Mouse (Mus musculus): ENCODE measurements around the gene Pam. TPM values are rescaled to one million over a fixed set of nuclear protein-coding genes. Genes with fewer than 3 reads are reported as not detected.
"Not testable (repeated sequence)": the region's sequence is repeated elsewhere in the genome, so short reads cannot be mapped to it uniquely, and the experiment has no call there.

Pam gene
- polyA plus RNA-seq, 1 experiment from 2014 or later = 28.7 TPM

GRCm38 (mm10) chr1:97979422-97979821 lies 116.0 kb downstream of the Pam start:
- Histone ChIP-seq H3K9me3 (replicated peaks) (no peaks in the 10 kb centered on the region), H3K4me2 (replicated peaks) (no peak overlapping the region), H3K36me3 (no peaks in the 10 kb centered on the region), H3K4me1 (0 out of 2 replicates have a peak, but pooled peaks cover 4% of the 10 kb centered on the region), H3K4me3 (no peak overlapping the region), H3K27me3 (no peaks in the 10 kb centered on the region), H3K27ac (no peak overlapping the region), H3K9ac (no peak overlapping the region)
- 88% methylated on average over 1 of the region's 1 CpGs for WGBS
- no peak for ATAC-seq (ENCODE audit: low FRiP score)

- H3K4me2 ChIP-seq (replicated peaks) = peak overlapping the region; percentile 83
- H3K27ac ChIP-seq = peak overlapping the region; percentile 89; the same call in 1 of the 2 replicates
- H3K27me3 ChIP-seq = no peaks in the 10 kb centered on the region
- peak overlapping the region; percentile 24; the same call in 1 of the 2 replicates for H3K9ac ChIP-seq
- H3K9me3 ChIP-seq (replicated peaks) = no peaks in the 10 kb centered on the region
- H3K36me3 ChIP-seq = no peaks in the 10 kb centered on the region
- ATAC-seq (ENCODE audit: low FRiP score) = no peak
- 0 out of 2 replicates have a peak, but pooled peaks cover 4% of the 10 kb centered on the region for H3K4me1 ChIP-seq
- WGBS = 10% methylated on average over 7 of the region's 7 CpGs
- H3K4me3 ChIP-seq = peak overlapping the region; percentile 80
Observed at GRCm38 (mm10) chr1:97977521-97977920, 117.9 kb downstream of the Pam start.

GRCm38 (mm10) chr1:97976873-97977473 lies 118.5 kb downstream of the Pam start:
- Histone ChIP-seq H3K9me3 (replicated peaks) (no peaks in the 10 kb centered on the region), H3K4me1 (0 out of 2 replicates have a peak, but pooled peaks cover 4% of the 10 kb centered on the region), H3K4me2 (replicated peaks) (peak overlapping the region; percentile 83), H3K9ac (peak overlapping the region; percentile 77), H3K27me3 (no peaks in the 10 kb centered on the region), H3K4me3 (peak overlapping the region; percentile 80), H3K36me3 (no peaks in the 10 kb centered on the region), H3K27ac (peak overlapping the region; percentile 89)
- under 1% methylated on average over 44 of the region's 47 CpGs for WGBS
- ATAC-seq (ENCODE audit: low FRiP score) = peak; percentile 92

DNA sequence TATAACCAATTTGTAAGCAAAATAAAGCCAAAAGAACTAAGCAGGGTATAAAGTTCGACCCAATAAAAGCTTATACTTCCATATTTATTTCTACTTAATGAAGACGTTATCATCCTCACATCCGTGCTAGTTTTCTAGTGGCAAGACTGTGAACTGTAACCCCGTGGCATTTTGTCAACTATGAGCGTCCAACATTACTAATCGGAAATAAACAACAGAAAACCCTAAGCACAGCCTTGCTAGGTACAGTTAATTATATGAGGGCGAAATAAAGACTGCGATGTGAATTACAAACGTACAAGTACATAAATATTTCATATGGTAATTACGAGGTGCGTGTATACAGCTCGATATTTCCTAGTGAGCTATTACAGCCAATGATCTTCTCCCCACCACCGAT lies 119.4 kb downstream of the Pam start:
- H3K36me3 ChIP-seq = no peaks in the 10 kb centered on the region
- peak overlapping the region; percentile 83 for H3K4me2 ChIP-seq (replicated peaks)
- no peaks in the 10 kb centered on the region for H3K27me3 ChIP-seq
- ATAC-seq (ENCODE audit: low FRiP score) = no peak
- 0 out of 2 replicates have a peak overlapping the region, but pooled peaks have one; percentile 77 for H3K9ac ChIP-seq
- H3K4me3 ChIP-seq = peak overlapping the region; percentile 80
- WGBS = 61% methylated on average over 13 of the region's 13 CpGs
- H3K9me3 ChIP-seq (replicated peaks) = no peaks in the 10 kb centered on the region
- no peak overlapping the region for H3K27ac ChIP-seq
- 0 out of 2 replicates have a peak, but pooled peaks cover 4% of the 10 kb centered on the region for H3K4me1 ChIP-seq

DNA sequence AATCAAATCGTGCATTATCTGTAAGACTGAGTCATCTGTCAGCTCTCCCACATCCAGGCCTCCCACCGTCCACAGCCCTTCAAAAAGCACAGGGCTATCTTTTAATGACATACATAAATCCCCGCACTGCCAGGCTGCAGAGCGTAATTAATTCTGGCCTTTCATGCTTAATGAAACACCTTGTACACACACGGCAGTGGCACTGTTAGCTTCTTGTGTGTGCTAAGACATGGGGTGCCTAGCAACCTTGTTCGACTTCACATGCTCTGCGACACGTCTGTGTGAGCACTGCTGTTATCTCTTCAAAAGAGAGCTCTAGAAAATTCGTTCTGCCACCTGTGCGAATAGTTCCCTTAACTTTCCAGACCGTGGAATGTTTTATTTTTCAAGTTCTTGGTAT lies 120.5 kb downstream of the Pam start:
- no peak overlapping the region for H3K4me3 ChIP-seq
- no peaks in the 10 kb centered on the region for H3K27me3 ChIP-seq
- no peak overlapping the region for H3K27ac ChIP-seq
- H3K9ac ChIP-seq = no peak overlapping the region
- H3K4me1 ChIP-seq = 0 out of 2 replicates have a peak, but pooled peaks cover 4% of the 10 kb centered on the region
- no peaks in the 10 kb centered on the region for H3K36me3 ChIP-seq
- no peak for ATAC-seq (ENCODE audit: low FRiP score)
- 53% methylated on average over 11 of the region's 11 CpGs for WGBS
- H3K9me3 ChIP-seq (replicated peaks) = no peaks in the 10 kb centered on the region
- H3K4me2 ChIP-seq (replicated peaks) = peak overlapping the region; percentile 21; the same call in 1 of the 2 replicates

- H3K9ac ChIP-seq = no peak overlapping the region
Observed at GRCm38 (mm10) chr1:97969765-97970164, 125.7 kb downstream of the Pam start.

DNA sequence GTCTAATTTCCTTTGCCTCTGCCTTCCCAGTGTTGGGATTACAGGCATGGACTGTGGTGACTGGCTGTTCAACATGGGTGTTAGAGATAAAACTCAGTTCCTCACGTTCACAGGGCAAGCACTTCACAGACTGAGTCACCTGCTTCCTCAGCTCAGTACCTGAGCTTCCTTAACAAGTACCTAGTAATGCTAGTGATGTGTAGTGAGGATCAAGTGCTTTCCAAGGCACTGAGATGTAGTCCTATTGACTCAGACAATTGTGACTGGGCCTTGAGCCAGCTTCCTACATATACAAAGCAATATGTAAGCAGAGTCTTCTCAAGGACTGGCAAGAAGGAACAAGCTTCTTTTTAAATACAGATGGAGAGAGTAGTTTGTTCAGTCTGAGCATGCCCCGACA lies 131.7 kb downstream of the Pam start:
- Histone ChIP-seq H3K27me3 (no peaks in the 10 kb centered on the region), H3K4me1 (peaks cover 4% of the 10 kb centered on the region; the same call in 1 of the 2 replicates), H3K27ac (no peak overlapping the region), H3K4me3 (no peak overlapping the region), H3K9me3 (replicated peaks) (no peaks in the 10 kb centered on the region), H3K4me2 (replicated peaks) (no peak overlapping the region), H3K9ac (no peak overlapping the region), H3K36me3 (no peaks in the 10 kb centered on the region)
- WGBS = 90% methylated on average over 2 of the region's 2 CpGs
- ATAC-seq (ENCODE audit: low FRiP score) = no peak

More at GRCm38 (mm10) chr1:97969765-97970164, 125.7 kb downstream of the Pam start:
- Histone ChIP-seq H3K27ac (no peak overlapping the region), H3K36me3 (no peaks in the 10 kb centered on the region), H3K4me1 (peaks cover 4% of the 10 kb centered on the region; the same call in 1 of the 2 replicates), H3K9me3 (replicated peaks) (no peaks in the 10 kb centered on the region), H3K4me3 (no peak overlapping the region), H3K27me3 (no peaks in the 10 kb centered on the region), H3K4me2 (replicated peaks) (no peak overlapping the region)
- WGBS = 74% methylated on average over 4 of the region's 4 CpGs
- ATAC-seq (ENCODE audit: low FRiP score) = no peak

GRCm38 (mm10) chr1:97962134-97962533 lies 133.3 kb downstream of the Pam start:
- no peaks in the 10 kb centered on the region for H3K4me1 ChIP-seq
- WGBS = 91% methylated on average over 7 of the region's 7 CpGs
- H3K9me3 ChIP-seq (replicated peaks) = no peaks in the 10 kb centered on the region
- H3K4me3 ChIP-seq = no peak overlapping the region
- no peak overlapping the region for H3K9ac ChIP-seq
- H3K4me2 ChIP-seq (replicated peaks) = no peak overlapping the region
- no peaks in the 10 kb centered on the region for H3K27me3 ChIP-seq
- H3K27ac ChIP-seq = no peak overlapping the region
- ATAC-seq (ENCODE audit: low FRiP score) = no peak
- H3K36me3 ChIP-seq = no peaks in the 10 kb centered on the region

- H3K27me3 ChIP-seq = no peaks in the 10 kb centered on the region
- no peaks in the 10 kb centered on the region for H3K9me3 ChIP-seq (replicated peaks)
- no peak for ATAC-seq (ENCODE audit: low FRiP score)
- H3K27ac ChIP-seq = no peak overlapping the region
- no peaks in the 10 kb centered on the region for H3K4me1 ChIP-seq
- H3K4me2 ChIP-seq (replicated peaks) = no peak overlapping the region
- H3K4me3 ChIP-seq = no peak overlapping the region
- 90% methylated on average over 3 of the region's 3 CpGs for WGBS
- H3K36me3 ChIP-seq = no peaks in the 10 kb centered on the region
- no peak overlapping the region for H3K9ac ChIP-seq
Observed at GRCm38 (mm10) chr1:97960681-97961080, 134.8 kb downstream of the Pam start.

DNA sequence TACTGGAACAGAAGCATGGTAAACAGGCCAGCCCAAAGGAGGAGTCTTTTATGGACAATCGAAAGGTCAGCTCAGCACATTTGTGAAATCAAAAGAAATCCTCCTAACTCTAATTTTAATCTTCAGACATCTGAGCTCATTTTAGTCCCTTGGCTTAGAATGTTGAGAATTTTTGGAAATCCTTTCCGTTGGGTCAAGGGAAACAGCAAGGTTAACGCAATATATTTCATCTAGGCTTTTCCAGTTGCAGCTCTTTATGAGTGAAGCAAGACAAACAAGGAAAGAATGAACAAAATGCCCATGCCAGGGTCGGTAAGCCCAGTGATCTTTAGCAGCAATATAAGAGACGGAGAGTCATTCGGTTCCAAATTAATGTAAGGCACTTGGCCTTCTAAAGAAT lies 135.3 kb downstream of the Pam start:
- 82% methylated on average over 6 of the region's 6 CpGs for WGBS
- H3K36me3 ChIP-seq = no peaks in the 10 kb centered on the region
- H3K9me3 ChIP-seq (replicated peaks) = no peaks in the 10 kb centered on the region
- no peaks in the 10 kb centered on the region for H3K4me1 ChIP-seq
- no peak overlapping the region for H3K4me2 ChIP-seq (replicated peaks)
- no peak overlapping the region for H3K9ac ChIP-seq
- H3K4me3 ChIP-seq = no peak overlapping the region
- H3K27ac ChIP-seq = no peak overlapping the region
- H3K27me3 ChIP-seq = no peaks in the 10 kb centered on the region
- ATAC-seq (ENCODE audit: low FRiP score) = no peak

DNA sequence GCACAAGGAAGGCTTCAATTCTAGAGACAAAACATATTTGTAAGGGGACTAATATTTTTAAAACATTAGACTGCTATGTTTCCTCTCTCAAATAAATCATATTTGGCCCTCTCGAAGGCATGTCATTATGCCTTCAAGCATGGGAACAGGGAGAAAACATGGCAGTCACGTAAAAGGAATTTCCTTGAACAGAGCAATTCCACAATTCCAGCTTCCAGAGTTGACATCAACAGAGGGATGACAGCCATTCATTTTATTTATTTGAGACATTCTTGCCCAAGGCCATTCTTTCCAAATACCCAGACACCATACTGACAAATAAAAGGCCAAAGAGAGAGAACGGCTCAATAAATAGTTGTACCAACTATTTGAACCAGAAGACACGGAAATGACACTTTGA lies 136.7 kb downstream of the Pam start:
- H3K4me1 ChIP-seq = no peaks in the 10 kb centered on the region
- WGBS = 93% methylated on average over 4 of the region's 4 CpGs
- no peak overlapping the region for H3K9ac ChIP-seq
- H3K27ac ChIP-seq = no peak overlapping the region
- H3K36me3 ChIP-seq = no peaks in the 10 kb centered on the region
- H3K4me3 ChIP-seq = no peak overlapping the region
- H3K27me3 ChIP-seq = no peaks in the 10 kb centered on the region
- H3K9me3 ChIP-seq (replicated peaks) = no peaks in the 10 kb centered on the region
- ATAC-seq (ENCODE audit: low FRiP score) = no peak
- H3K4me2 ChIP-seq (replicated peaks) = no peak overlapping the region

DNA sequence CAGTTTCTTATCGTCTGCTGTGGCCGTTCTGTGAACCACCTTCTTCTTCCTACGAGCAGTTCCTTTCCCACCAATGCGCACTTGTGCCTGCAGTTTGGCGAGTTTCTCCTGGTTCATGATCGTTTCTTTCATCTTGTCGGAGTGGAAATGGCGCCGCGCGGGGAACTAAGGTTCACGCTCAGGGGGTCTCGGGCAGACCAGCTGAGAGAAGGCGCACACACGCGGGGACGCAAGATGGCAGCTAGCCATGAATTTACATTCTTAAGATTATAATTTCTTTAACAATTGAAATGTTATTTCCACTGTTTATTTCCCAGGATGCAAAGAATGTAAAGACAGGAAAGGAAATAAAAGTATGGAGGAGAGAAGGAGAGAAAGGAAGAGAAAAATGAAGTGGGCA lies 146.2 kb downstream of the Pam start:
- WGBS = 89% methylated on average over 17 of the region's 17 CpGs
- H3K27ac ChIP-seq; H3K4me2 ChIP-seq (replicated peaks); ATAC-seq (ENCODE audit: low FRiP score); H3K4me1 ChIP-seq; H3K27me3 ChIP-seq; H3K36me3 ChIP-seq; H3K9ac ChIP-seq; H3K9me3 ChIP-seq (replicated peaks); H3K4me3 ChIP-seq: not testable (repeated sequence)

DNA sequence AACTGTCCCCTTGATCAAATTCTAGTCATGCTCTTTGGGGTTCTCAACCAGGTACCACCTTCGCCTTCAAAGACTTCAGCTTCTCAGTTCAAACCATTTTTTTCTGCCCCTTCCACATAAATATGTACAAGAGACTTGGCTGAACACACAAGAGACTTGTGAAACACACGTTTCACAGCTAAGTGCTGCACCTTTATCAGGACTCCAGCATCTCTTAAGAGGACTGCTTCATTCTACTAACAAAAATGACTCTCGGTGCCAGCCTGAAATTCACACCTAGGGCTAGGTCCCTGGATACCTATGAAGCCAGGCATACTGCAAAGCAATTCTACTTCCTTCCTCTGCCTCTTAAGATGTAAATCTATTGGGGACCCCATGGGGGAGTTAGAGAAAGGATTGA lies 148.3 kb downstream of the Pam start:
- Histone ChIP-seq H3K4me2 (replicated peaks) (no peak overlapping the region), H3K27ac (no peak overlapping the region), H3K9me3 (replicated peaks) (no peaks in the 10 kb centered on the region), H3K27me3 (no peaks in the 10 kb centered on the region), H3K4me3 (no peak overlapping the region), H3K9ac (no peak overlapping the region), H3K36me3 (no peaks in the 10 kb centered on the region), H3K4me1 (peaks cover 8% of the 10 kb centered on the region)
- no peak for ATAC-seq (ENCODE audit: low FRiP score)
- 85% methylated on average over 3 of the region's 3 CpGs for WGBS

Data from hindbrain, embryonic 12.5 days (tissue).